Comparison of ENCODE assay signal across 18 mouse cellular contexts in genomic region chr6:147013546-147013945, GRCm38 (mm10). TPM values are rescaled to one million over a fixed set of nuclear protein-coding genes. Genes with fewer than 3 reads are reported as not detected.
A peak's percentile ranks its signal among the peaks of the same experiment; 100 is the strongest.
DNase-seq lines count a peak whose midpoint lies in the region; ATAC-seq and TF ChIP-seq lines count a peak whose summit lies in the region.
"Had no signal": no experiment of that assay in that cellular context is flagged by ENCODE, and none has a peak within 500 bp of the region (broad histone marks: within the 10 kb centered on the region; RNA-seq: fewer than 3 reads in every experiment).

No protein-coding gene starts in this region.

- TF ChIP-seq EP300 in heart, postnatal 0 days (IDR thresholded peaks at IDR 0.05; ENCODE audit: low read depth) = no peak
- TF ChIP-seq EP300 in lung, postnatal 0 days (IDR thresholded peaks at IDR 0.05) = no peak
- TF ChIP-seq EP300 in stomach, postnatal 0 days (optimal IDR thresholded peaks at IDR 0.05) = no peak

- H3K9me3 ChIP-seq in heart, postnatal 0 days (replicated peaks; ENCODE audit: control insufficient read depth, low read length) = no peaks in the 10 kb centered on the region
- H3K9me3 ChIP-seq in heart, embryonic 11.5 days (replicated peaks; ENCODE audit: control insufficient read depth, low read length) = no peaks in the 10 kb centered on the region
- H3K9me3 ChIP-seq in lung, postnatal 0 days (ENCODE audit: low read length) = no peaks in the 10 kb centered on the region
- H3K9me3 ChIP-seq in stomach, postnatal 0 days (ENCODE audit: control insufficient read depth, low read length) = no peaks in the 10 kb centered on the region
- H3K9me3 ChIP-seq: embryonic facial prominence, embryonic 15.5 days; forebrain, embryonic 12.5 days; megakaryocyte, embryonic 14.5 days had no signal

- no peak for DNase-seq in heart, postnatal 0 days (ENCODE audit: low spot score)
- DNase-seq in lung, postnatal 0 days (ENCODE audit: low spot score) = no peak
- DNase-seq in lung, postnatal 25 days (ENCODE audit: low spot score) = no peak
- DNase-seq in brain, adult 2 months (ENCODE audit: low read depth, low spot score) = peak; percentile 22
- no peak for DNase-seq in stomach, postnatal 0 days (ENCODE audit: low spot score)
- DNase-seq in retina, postnatal 1 day = no peak
- DNase-seq: adrenal gland, postnatal 10 days; heart, postnatal 36 days; kidney, postnatal 14 days; lung, adult 2 months had no signal

- ATAC-seq in heart, postnatal 0 days (ENCODE audit: insufficient read depth, low read depth) = no peak
- ATAC-seq in heart, embryonic 11.5 days (replicated peaks; ENCODE audit: insufficient number of reproducible peaks, low FRiP score, low TSS enrichment) = no peak
- no peak for ATAC-seq in lung, postnatal 0 days
- no peak for ATAC-seq in stomach, postnatal 0 days (ENCODE audit: low FRiP score, low TSS enrichment)
- ATAC-seq: inflammation-experienced regulatory T-cells, adult 6 months had no signal

- peaks cover 67% of the 10 kb centered on the region for H3K36me3 ChIP-seq in heart, postnatal 0 days (replicated peaks; ENCODE audit: control insufficient read depth, insufficient read depth, low read length)
- H3K36me3 ChIP-seq in heart, embryonic 11.5 days (ENCODE audit: control insufficient read depth, insufficient read depth, low read length) = peaks cover 8% of the 10 kb centered on the region
- peaks cover 21% of the 10 kb centered on the region for H3K36me3 ChIP-seq in lung, postnatal 0 days (ENCODE audit: insufficient read depth, low read length)
- peaks cover 13% of the 10 kb centered on the region for H3K36me3 ChIP-seq in stomach, postnatal 0 days (ENCODE audit: control insufficient read depth, insufficient read depth, low read length)
- H3K36me3 ChIP-seq: forebrain, embryonic 12.5 days had no signal

- no peak overlapping the region for H3K4me2 ChIP-seq in heart, postnatal 0 days (ENCODE audit: low read depth, low read length)
- no peak overlapping the region for H3K4me2 ChIP-seq in heart, embryonic 11.5 days
- no peak overlapping the region for H3K4me2 ChIP-seq in lung, postnatal 0 days (replicated peaks; ENCODE audit: low read depth, low read length)
- H3K4me2 ChIP-seq in stomach, postnatal 0 days (replicated peaks; ENCODE audit: low read depth) = no peak overlapping the region
- H3K4me2 ChIP-seq: embryonic facial prominence, embryonic 15.5 days; forebrain, embryonic 12.5 days had no signal

- H3K4me1 ChIP-seq in heart, postnatal 0 days (ENCODE audit: control insufficient read depth, insufficient read depth) = no peaks in the 10 kb centered on the region
- H3K4me1 ChIP-seq in heart, embryonic 11.5 days (ENCODE audit: control insufficient read depth, insufficient read depth, low read length) = no peaks in the 10 kb centered on the region
- H3K4me1 ChIP-seq in lung, postnatal 0 days (ENCODE audit: insufficient read depth, low read depth, low read length) = peaks cover 4% of the 10 kb centered on the region; the same call in 1 of the 2 replicates
- H3K4me1 ChIP-seq in stomach, postnatal 0 days (replicated peaks; ENCODE audit: control insufficient read depth, insufficient read depth) = no peaks in the 10 kb centered on the region
- H3K4me1 ChIP-seq: forebrain, embryonic 12.5 days had no signal

- H3K4me3 ChIP-seq in heart, postnatal 0 days (ENCODE audit: low read depth, low read length) = no peak overlapping the region
- no peak overlapping the region for H3K4me3 ChIP-seq in heart, embryonic 11.5 days (ENCODE audit: low read depth, low read length)
- no peak overlapping the region for H3K4me3 ChIP-seq in lung, postnatal 0 days (ENCODE audit: low read depth, low read length)
- no peak overlapping the region for H3K4me3 ChIP-seq in stomach, postnatal 0 days (ENCODE audit: low read depth, low read length)
- H3K4me3 ChIP-seq: embryonic facial prominence, embryonic 15.5 days; forebrain, embryonic 12.5 days; megakaryocyte, embryonic 14.5 days had no signal

- no peaks in the 10 kb centered on the region for H3K27me3 ChIP-seq in heart, postnatal 0 days (ENCODE audit: control insufficient read depth, insufficient read depth, low read length)
- H3K27me3 ChIP-seq in heart, embryonic 11.5 days (ENCODE audit: control insufficient read depth, insufficient read depth, low read length) = no peaks in the 10 kb centered on the region
- H3K27me3 ChIP-seq in lung, postnatal 0 days (replicated peaks; ENCODE audit: insufficient read depth, low read length) = no peaks in the 10 kb centered on the region
- H3K27me3 ChIP-seq in stomach, postnatal 0 days (ENCODE audit: control insufficient read depth, insufficient read depth, low read length) = no peaks in the 10 kb centered on the region
- H3K27me3 ChIP-seq: embryonic facial prominence, embryonic 15.5 days; forebrain, embryonic 12.5 days; megakaryocyte, embryonic 14.5 days had no signal

- H3K27ac ChIP-seq in heart, postnatal 0 days (ENCODE audit: low read depth) = no peak overlapping the region
- H3K27ac ChIP-seq in heart, embryonic 11.5 days (ENCODE audit: low read depth, low read length) = no peak overlapping the region
- no peak overlapping the region for H3K27ac ChIP-seq in lung, postnatal 0 days (ENCODE audit: low read length)
- H3K27ac ChIP-seq in stomach, postnatal 0 days (replicated peaks) = no peak overlapping the region
- H3K27ac ChIP-seq: embryonic facial prominence, embryonic 15.5 days; forebrain, embryonic 12.5 days had no signal

- peak; percentile 38 for TF ChIP-seq CTCF in heart, postnatal 0 days (IDR thresholded peaks at IDR 0.05; ENCODE audit: low read depth)
- peak; percentile 26 for TF ChIP-seq CTCF in lung, postnatal 0 days (IDR thresholded peaks at IDR 0.05)
- peak; percentile 60 for TF ChIP-seq CTCF in stomach, postnatal 0 days (IDR thresholded peaks at IDR 0.05; ENCODE audit: low read depth)

- 79% methylated on average over 1 of the region's 1 CpGs for WGBS in heart, postnatal 0 days
- 85% methylated on average over 1 of the region's 1 CpGs for WGBS in heart, embryonic 11.5 days (ENCODE audit: insufficient replicate concordance)
- 80% methylated on average over 1 of the region's 1 CpGs for WGBS in lung, postnatal 0 days
- 73% methylated on average over 1 of the region's 1 CpGs for WGBS in stomach, postnatal 0 days

- H3K9ac ChIP-seq in heart, postnatal 0 days (replicated peaks; ENCODE audit: low read depth, low read length) = no peak overlapping the region
- no peak overlapping the region for H3K9ac ChIP-seq in heart, embryonic 11.5 days (ENCODE audit: low read depth, low read length)
- H3K9ac ChIP-seq in lung, postnatal 0 days (replicated peaks; ENCODE audit: low read depth) = no peak overlapping the region
- no peak overlapping the region for H3K9ac ChIP-seq in stomach, postnatal 0 days (ENCODE audit: low read length)
- H3K9ac ChIP-seq: embryonic facial prominence, embryonic 15.5 days; forebrain, embryonic 12.5 days had no signal

RNA-seq across cellular contexts. Expression of gene Rep15, which starts 18.8 kb away (rescaled TPM):
- 0.97 TPM in 1 of 2 replicates, not detected in the other for total RNA-seq in heart, postnatal 0 days (2014; rRNA removed; ENCODE audit: low replicate concordance)
- polyA plus RNA-seq in heart, postnatal 0 days (2015; fragmentation: Nextera tagmentation; extraction: Ambion mirVana) = 0.21 and 0.48 TPM in 2 replicates
- polyA plus RNA-seq in heart, embryonic 11.5 days (2014; fragmentation: Nextera tagmentation; extraction: Ambion mirVana) = 1.1 and 1.3 TPM in 2 replicates
- 0.61 and 0.71 TPM in 2 replicates for polyA plus RNA-seq in lung, postnatal 0 days (2015; fragmentation: Nextera tagmentation; extraction: Ambion mirVana)
- polyA plus RNA-seq in stomach, postnatal 0 days (2015; fragmentation: Nextera tagmentation; extraction: Ambion mirVana) = 173 and 196 TPM in 2 replicates
- total RNA-seq: common myeloid progenitor, adult 5-6 weeks had no signal

RNA-seq across cellular contexts. Expression of gene Mrps35, which starts 29.0 kb away (rescaled TPM):
- 17.6 and 24.2 TPM in 2 replicates for total RNA-seq in heart, postnatal 0 days (2014; rRNA removed; ENCODE audit: low replicate concordance)
- polyA plus RNA-seq in heart, postnatal 0 days (2015; fragmentation: Nextera tagmentation; extraction: Ambion mirVana) = 196 and 197 TPM in 2 replicates
- 128 and 135 TPM in 2 replicates for polyA plus RNA-seq in heart, embryonic 11.5 days (2014; fragmentation: Nextera tagmentation; extraction: Ambion mirVana)
- polyA plus RNA-seq in lung, postnatal 0 days (2015; fragmentation: Nextera tagmentation; extraction: Ambion mirVana) = 64.7 and 69.3 TPM in 2 replicates
- polyA plus RNA-seq in stomach, postnatal 0 days (2015; fragmentation: Nextera tagmentation; extraction: Ambion mirVana) = 101 and 107 TPM in 2 replicates

RNA-seq across cellular contexts. Expression of gene 1700034J05Rik, which starts 59.3 kb away (rescaled TPM):
- not detected in 2 replicates for total RNA-seq in heart, postnatal 0 days (2014; rRNA removed; ENCODE audit: low replicate concordance)
- polyA plus RNA-seq in heart, postnatal 0 days (2015; fragmentation: Nextera tagmentation; extraction: Ambion mirVana) = 0.07 TPM in 2 replicates
- polyA plus RNA-seq in heart, embryonic 11.5 days (2014; fragmentation: Nextera tagmentation; extraction: Ambion mirVana) = 0.21 and 0.42 TPM in 2 replicates
- polyA plus RNA-seq in lung, postnatal 0 days (2015; fragmentation: Nextera tagmentation; extraction: Ambion mirVana) = 0.13 and 0.17 TPM in 2 replicates
- 0.11 TPM in 1 of 2 replicates, not detected in the other for polyA plus RNA-seq in stomach, postnatal 0 days (2015; fragmentation: Nextera tagmentation; extraction: Ambion mirVana)
- total RNA-seq: adrenal gland, postnatal 10 days; common myeloid progenitor, adult 5-6 weeks; heart, postnatal 36 days; layer of hippocampus, postnatal 14 days had no signal
- polyA plus RNA-seq: forebrain, embryonic 12.5 days; limb, embryonic 11.5 days; lung, adult 2 months had no signal

Comparison
In these comparisons a context has a peak if more than half of its experiments do, and no peak if none do; other contexts are left out.
1. RNA of gene Rep15, which starts 18.8 kb away (polyA plus RNA-seq): 173 to 196 TPM in stomach, postnatal 0 days; 1.1 to 1.3 TPM in heart, embryonic 11.5 days, 0.61 to 0.71 TPM in lung, postnatal 0 days and 0.21 to 0.48 TPM in heart, postnatal 0 days; every median in the first group is over 10 times any median in the second.
2. Peak in every context shown above with its lines, with median percentiles within 50 percentile points of each other: CTCF ChIP-seq.